Mouse (Mus musculus) gastrocnemius, adult 8-10 months (tissue): Measurements from ENCODE around the gene Pitx1. TPM values are rescaled to one million over a fixed set of nuclear protein-coding genes. Genes with fewer than 3 reads are reported as not detected.

ENCODE experiments used
- DNase-seq, 2 experiments: peaks; one replicate each; pipeline ENCODE4 v3.0.0; 2022; ENCODE audit warnings: low spot score in 2 of 2
- total RNA-seq, 4 experiments: library from RNA; stranded (reverse); gene quantifications; 2 replicates each; pipeline ENCODE4 v1.2.4; 2022

The Pitx1 gene
- total RNA-seq, 4 experiments from 2014 or later: 0.12 to 0.27 (median 0.21) TPM

DNA sequence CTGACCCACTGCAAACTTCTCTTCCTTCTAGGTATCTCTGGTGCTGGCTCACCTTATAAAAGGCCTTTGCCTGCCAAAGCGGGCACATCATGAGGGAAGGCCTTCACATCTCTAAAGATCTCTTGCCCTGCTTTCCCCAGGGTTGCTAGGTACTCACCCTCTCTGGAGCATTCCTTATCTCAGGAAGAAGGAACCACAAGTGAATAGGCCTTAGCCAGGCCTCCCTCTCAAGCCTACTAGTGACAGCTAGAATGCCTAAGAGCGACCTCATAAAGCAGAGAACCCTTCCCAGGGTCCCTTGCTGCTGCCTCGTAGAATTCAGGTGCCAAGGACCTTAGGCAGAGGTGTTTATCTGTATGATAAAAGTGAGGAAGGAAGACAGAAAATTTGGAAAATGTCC is 51.7 kb downstream of the Pitx1 start, which contains the start of gene Catsper3:
Gene Catsper3 (plus strand): TSS at position 301 of the 400 bp plus-strand sequence.
- DNase-seq: no peak

DNA sequence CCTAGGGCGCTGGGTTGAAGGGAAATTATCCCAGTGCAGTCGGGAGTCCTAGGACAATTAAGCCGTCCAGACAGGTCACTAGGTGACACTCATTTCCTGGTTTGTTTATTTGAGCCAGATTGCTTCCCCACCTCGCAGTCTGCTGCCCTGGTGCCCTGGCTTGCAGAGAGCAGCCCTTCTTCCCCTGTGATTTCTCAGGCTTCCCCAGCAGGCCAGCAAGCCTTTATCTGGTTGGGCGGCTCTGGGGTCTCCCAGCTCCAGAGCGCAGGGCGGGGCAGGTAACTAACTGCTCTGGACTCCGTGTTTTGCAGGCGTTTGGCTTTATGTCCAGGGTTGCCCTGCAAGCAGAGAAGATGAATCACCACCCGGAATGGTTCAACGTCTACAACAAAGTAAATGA is 60.9 kb downstream of the Pitx1 start:
- DNase-seq: no peak

Other genes with a start within 250 kb of the Pitx1 start
- gene B4galt7, start 236.3 kb downstream of the Pitx1 start, total RNA-seq: 1 to 10 TPM; 4.8 to 5.8 (median 5.1) TPM
- gene Caml, start 213.2 kb downstream of the Pitx1 start, total RNA-seq: 10 to 100 TPM in 1 of 4 experiments, 1 to 10 TPM in 3; 7.8 to 11.9 (median 8.7) TPM
- gene Ddx46, start 201.2 kb downstream of the Pitx1 start, total RNA-seq: 10 to 100 TPM; 20.3 to 27.5 (median 23.8) TPM
- 10 to 100 TPM; 28.4 to 32.8 (median 30.8) TPM for gene B230219D22Rik, start 143.1 kb downstream of the Pitx1 start, total RNA-seq
- gene Txndc15, start 121.5 kb downstream of the Pitx1 start, total RNA-seq: 10 to 100 TPM; 31.8 to 40.0 (median 34.2) TPM
- 10 to 100 TPM; 17.5 to 22.8 (median 19.3) TPM for gene Pcbd2, start 108.8 kb downstream of the Pitx1 start, total RNA-seq
- gene Catsper3, start 51.6 kb downstream of the Pitx1 start, total RNA-seq: under 1 TPM in 1 of 4 experiments, not detected in 3; 0.38 TPM